Mouse (Mus musculus) liver, embryonic 11.5 days (tissue): ENCODE measurements around the gene Fes. TPM values are rescaled to one million over a fixed set of nuclear protein-coding genes. Genes with fewer than 3 reads are reported as not detected.
"Not testable (repeated sequence)": the region's sequence is repeated elsewhere in the genome, so short reads cannot be mapped to it uniquely, and the experiment has no call there.

Source experiments
- ATAC-seq: fragments of 200-750 bp; cut with Nextera tagmentation; replicated peaks from 2 replicates; pipeline ENCODE4 v1.8.0; 2017; ENCODE audit warnings: moderate number of reproducible peaks, mild to moderate bottlenecking, moderate TSS enrichment, moderate library complexity; ENCODE audit not compliant: low FRiP score
- DNase-seq: peaks from one replicate; pipeline ENCODE4 v3.0.0-alpha.2; 2017; ENCODE audit warnings: low spot score
- H3K27ac ChIP-seq: fragments of 300-500 bp; sonication (generic); 2 replicates; pipeline ENCODE4 v1.5.1; 2014; ENCODE audit warnings: mild to moderate bottlenecking, low read depth, low read length, control low read depth
- H3K27me3 ChIP-seq: fragments of 300-500 bp; sonication (generic); replicated peaks from 2 replicates; pipeline ENCODE4 v1.6.1; 2014; ENCODE audit warnings: low read length, mixed read lengths; ENCODE audit not compliant: control insufficient read depth, insufficient read depth
- H3K36me3 ChIP-seq: fragments of 300-500 bp; sonication (generic); 2 replicates; pipeline ENCODE4 v1.6.1; 2014; ENCODE audit warnings: mild to moderate bottlenecking, low read length, moderate library complexity, mixed read lengths; ENCODE audit not compliant: control insufficient read depth, insufficient read depth
- H3K4me1 ChIP-seq: fragments of 300-500 bp; sonication (generic); replicated peaks from 2 replicates; pipeline ENCODE4 v1.6.1; 2014; ENCODE audit warnings: low read length, mixed read lengths; ENCODE audit not compliant: control insufficient read depth, insufficient read depth
- H3K4me2 ChIP-seq: fragments of 300-500 bp; sonication (generic); 2 replicates; pipeline ENCODE4 v1.6.1; 2014; ENCODE audit warnings: mild to moderate bottlenecking, control low read depth, moderate library complexity
- H3K4me3 ChIP-seq: fragments of 300-500 bp; sonication (generic); 2 replicates; pipeline ENCODE4 v1.5.1; 2014; ENCODE audit warnings: low read depth, low read length, control low read depth
- H3K9ac ChIP-seq: fragments of 300-500 bp; sonication (generic); 2 replicates; pipeline ENCODE4 v1.6.1; 2014; ENCODE audit warnings: low read depth, low read length, control low read depth
- H3K9me3 ChIP-seq: fragments of 300-500 bp; sonication (generic); 2 replicates; pipeline ENCODE4 v1.6.1; 2016; ENCODE audit warnings: low read length, inconsistent platforms, mixed read lengths; ENCODE audit not compliant: control insufficient read depth
- WGBS: fragments of 180-500 bp; shearing (Covaris S2); extraction: QIAGEN DNeasy Blood & Tissue Kit; methylation state at CpG from one replicate; pipeline ENCODE4 v1.1.7; 2014; 5-methylcytosine and 5-hydroxymethylcytosine counted together
- polyA plus RNA-seq: library from polyadenylated mRNA; unstranded; fragments of >200 nt; fragmentation: Nextera tagmentation; extraction: Ambion mirVana; gene quantifications from 2 replicates; pipeline ENCODE4 v1.2.1, GENCODE M21; 2014

Gene Fes
- polyA plus RNA-seq, 1 experiment from 2014 or later, result 16.4 TPM

- Histone ChIP-seq H3K9me3 (no peaks in the 10 kb centered on the region), H3K4me1 (peaks cover 27% of the 10 kb centered on the region), H3K36me3 (peaks cover 6% of the 10 kb centered on the region)
Measured at GRCm38 (mm10) chr7:80401860-80402641, 14.3 kb upstream of the Fes start.

GRCm38 (mm10) chr7:80401041-80401859, 13.5 kb upstream of the Fes start:
- Histone ChIP-seq H3K9ac (peak overlapping the region; percentile 90), H3K4me1 (peaks cover 27% of the 10 kb centered on the region), H3K4me2 (peak overlapping the region; percentile 97), H3K4me3 (peak overlapping the region; percentile 90), H3K36me3 (peaks cover 13% of the 10 kb centered on the region), H3K9me3 (no peaks in the 10 kb centered on the region), H3K27ac (peak overlapping the region; percentile 81; the same call in 1 of the 2 replicates), H3K27me3 (peaks cover 12% of the 10 kb centered on the region; the same call in 1 of the 2 replicates)
- DNase-seq (no peak), ATAC-seq (no peak)
- 21% methylated on average over 5 of the region's 5 CpGs for WGBS

More at GRCm38 (mm10) chr7:80401860-80402641, 14.3 kb upstream of the Fes start:
- Histone ChIP-seq H3K27me3 (peaks cover 12% of the 10 kb centered on the region; the same call in 1 of the 2 replicates), H3K4me2 (peak overlapping the region; percentile 97), H3K4me3 (peak overlapping the region; percentile 90), H3K9ac (peak overlapping the region; percentile 90), H3K27ac (peak overlapping the region; percentile 81)
- peak; percentile 56 for ATAC-seq
- under 1% methylated on average over 79 of the region's 102 CpGs for WGBS
- DNase-seq, result peak; percentile 70

GRCm38 (mm10) chr7:80400571-80400970, 12.8 kb upstream of the Fes start:
- DNase-seq, result no peak
- Histone ChIP-seq H3K9ac (no peak overlapping the region; the same call in 1 of the 2 replicates), H3K36me3 (peaks cover 15% of the 10 kb centered on the region), H3K4me2 (peak overlapping the region; percentile 97), H3K4me3 (peak overlapping the region; percentile 90; the same call in 1 of the 2 replicates), H3K27ac (peak overlapping the region; percentile 42; the same call in 1 of the 2 replicates), H3K9me3 (no peaks in the 10 kb centered on the region), H3K4me1 (peaks cover 27% of the 10 kb centered on the region), H3K27me3 (peaks cover 6% of the 10 kb centered on the region; the same call in 1 of the 2 replicates)
- no peak for ATAC-seq
- 69% methylated on average over 6 of the region's 6 CpGs for WGBS

GRCm38 (mm10) chr7:80400099-80400498, 12.4 kb upstream of the Fes start:
- H3K27me3 ChIP-seq, result peaks cover 6% of the 10 kb centered on the region; the same call in 1 of the 2 replicates
- H3K27ac ChIP-seq, result peak overlapping the region; percentile 42; the same call in 1 of the 2 replicates
- peaks cover 15% of the 10 kb centered on the region for H3K36me3 ChIP-seq
- H3K4me2 ChIP-seq, result peak overlapping the region; percentile 97
- H3K9me3 ChIP-seq, result no peaks in the 10 kb centered on the region
- H3K9ac ChIP-seq, result no peak overlapping the region
- peak overlapping the region; percentile 90; the same call in 1 of the 2 replicates for H3K4me3 ChIP-seq
- ATAC-seq, result no peak
- peaks cover 27% of the 10 kb centered on the region for H3K4me1 ChIP-seq
- no peak for DNase-seq
- WGBS, result 53% methylated on average over 5 of the region's 5 CpGs

- H3K36me3 ChIP-seq, result peaks cover 15% of the 10 kb centered on the region
- H3K4me2 ChIP-seq, result no peak overlapping the region
- no peak overlapping the region for H3K4me3 ChIP-seq
- no peaks in the 10 kb centered on the region for H3K9me3 ChIP-seq
- no peak overlapping the region for H3K27ac ChIP-seq
- H3K27me3 ChIP-seq, result peaks cover 3% of the 10 kb centered on the region; the same call in 1 of the 2 replicates
- ATAC-seq, result no peak
- 80% methylated on average over 9 of the region's 9 CpGs for WGBS
- peaks cover 20% of the 10 kb centered on the region for H3K4me1 ChIP-seq
- no peak for DNase-seq
- no peak overlapping the region for H3K9ac ChIP-seq
Measured at GRCm38 (mm10) chr7:80398654-80399444, 11.1 kb upstream of the Fes start.

- H3K4me2 ChIP-seq, result no peak overlapping the region
- H3K27ac ChIP-seq, result no peak overlapping the region
Measured at GRCm38 (mm10) chr7:80397986-80398385, 10.2 kb upstream of the Fes start.

GRCm38 (mm10) chr7:80396427-80396826, 8.7 kb upstream of the Fes start:
- not testable (repeated sequence) for H3K9me3 ChIP-seq, H3K4me3 ChIP-seq, ATAC-seq, H3K4me2 ChIP-seq, H3K27ac ChIP-seq, H3K27me3 ChIP-seq, DNase-seq, H3K9ac ChIP-seq
- Histone ChIP-seq H3K4me1 (peaks cover 16% of the 10 kb centered on the region), H3K36me3 (peaks cover 31% of the 10 kb centered on the region)
- WGBS, result 77% methylated on average over 4 of the region's 4 CpGs

More at GRCm38 (mm10) chr7:80397986-80398385, 10.2 kb upstream of the Fes start:
- 95% methylated on average over 9 of the region's 9 CpGs for WGBS
- H3K4me1 ChIP-seq, result peaks cover 16% of the 10 kb centered on the region
- no peak for DNase-seq
- H3K4me3 ChIP-seq, result no peak overlapping the region
- ATAC-seq, result no peak
- H3K27me3 ChIP-seq, result no peaks in the 10 kb centered on the region
- no peaks in the 10 kb centered on the region for H3K9me3 ChIP-seq
- peaks cover 19% of the 10 kb centered on the region for H3K36me3 ChIP-seq
- H3K9ac ChIP-seq, result no peak overlapping the region

GRCm38 (mm10) chr7:80394600-80394999, 6.9 kb upstream of the Fes start:
- Histone ChIP-seq H3K27me3 (no peaks in the 10 kb centered on the region), H3K9me3 (no peaks in the 10 kb centered on the region), H3K36me3 (peaks cover 34% of the 10 kb centered on the region), H3K4me2 (no peak overlapping the region), H3K4me1 (no peaks in the 10 kb centered on the region; the same call in 1 of the 2 replicates), H3K9ac (no peak overlapping the region), H3K27ac (no peak overlapping the region), H3K4me3 (no peak overlapping the region)
- ATAC-seq (no peak), DNase-seq (no peak)
- 74% methylated on average over 4 of the region's 4 CpGs for WGBS
